Mouse (Mus musculus) E14TG2a.4 (cell line): Measurements from ENCODE around the gene Smad6.

Source experiments
- CTCF ChIP-seq: conservative IDR thresholded peaks from 2 replicates; pipeline ENCODE4 v1.5.1; 2014; ENCODE audit warnings: low read length
- POU5F1 ChIP-seq: IDR thresholded peaks from 2 replicates; pipeline ENCODE4 v1.6.1; 2014; ENCODE audit warnings: low read length, borderline replicate concordance

DNA sequence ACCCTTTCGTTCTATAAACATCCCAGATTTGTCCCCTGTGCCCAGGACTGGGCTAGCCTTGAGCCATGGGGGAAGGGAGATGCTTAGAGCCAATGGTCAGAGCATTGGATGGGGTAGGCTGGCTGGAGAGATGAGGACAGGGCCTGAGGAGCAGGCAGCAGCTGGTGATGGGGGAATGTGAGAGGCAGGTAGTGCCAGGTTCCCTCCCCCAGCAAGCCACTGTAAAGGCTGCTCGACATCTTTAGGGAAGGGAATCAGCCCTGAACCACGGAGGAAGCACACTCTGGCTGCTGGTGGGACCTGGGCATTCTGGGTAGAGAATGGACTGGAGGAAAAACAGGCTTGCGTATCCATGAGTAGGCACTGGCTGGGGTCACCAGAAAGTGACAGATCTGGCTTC lies 72.5 kb downstream of the Smad6 start:
- no peak for TF ChIP-seq CTCF
- no peak for TF ChIP-seq POU5F1
